Mouse (Mus musculus) intestine, embryonic 14.5 days (tissue): ENCODE measurements at regions not wholly inside any gene's neighbourhood (a gene's known extent, or its start where the extent isn't known, plus 50 kb on each side); places are given as distances from the start of the nearest gene placed in this dataset.

Experiments
- ATAC-seq: fragments of 200-750 bp; cut with Nextera tagmentation; replicated peaks from 2 replicates; pipeline ENCODE4 v1.8.0; 2017; ENCODE audit warnings: low read depth, moderate number of reproducible peaks, moderate TSS enrichment, moderate library complexity; ENCODE audit not compliant: low FRiP score, low TSS enrichment
- DNase-seq: peaks from one replicate; pipeline ENCODE4 v3.0.0-alpha.2; 2018; ENCODE audit warnings: low spot score
- H3K27ac ChIP-seq: fragments of 300-500 bp; sonication (generic); 2 replicates; pipeline ENCODE4 v1.5.1; 2014; ENCODE audit warnings: low read depth, mild to moderate bottlenecking, control low read depth
- H3K27me3 ChIP-seq: fragments of 300-500 bp; sonication (generic); replicated peaks from 2 replicates; pipeline ENCODE4 v1.6.1; 2014; ENCODE audit warnings: low read length, control low read depth; ENCODE audit not compliant: control insufficient read depth, insufficient read depth
- H3K36me3 ChIP-seq: fragments of 300-500 bp; sonication (generic); 2 replicates; pipeline ENCODE4 v1.6.1; 2014; ENCODE audit warnings: low read length, control low read depth; ENCODE audit not compliant: control insufficient read depth, insufficient read depth
- H3K4me1 ChIP-seq: fragments of 300-500 bp; sonication (generic); replicated peaks from 2 replicates; pipeline ENCODE4 v1.6.1; 2014; ENCODE audit warnings: low read length, control low read depth, mixed read lengths; ENCODE audit not compliant: control insufficient read depth, insufficient read depth
- H3K4me2 ChIP-seq: fragments of 300-500 bp; sonication (generic); 2 replicates; pipeline ENCODE4 v1.6.1; 2014; ENCODE audit warnings: low read length
- H3K4me3 ChIP-seq: fragments of 300-500 bp; sonication (generic); 2 replicates; pipeline ENCODE4 v1.5.1; 2014; ENCODE audit warnings: low read depth, low read length, control low read depth, mixed read lengths
- H3K9ac ChIP-seq: fragments of 300-500 bp; sonication (generic); 2 replicates; pipeline ENCODE4 v1.6.1; 2014; ENCODE audit warnings: mild to moderate bottlenecking, low read length
- H3K9me3 ChIP-seq: fragments of 300-500 bp; sonication (generic); 2 replicates; pipeline ENCODE4 v1.6.1; 2016; ENCODE audit warnings: low read length, control low read depth; ENCODE audit not compliant: control insufficient read depth
- WGBS: fragments of 180-500 bp; shearing (Covaris S2); extraction: QIAGEN DNeasy Blood & Tissue Kit; methylation state at CpG from one replicate; pipeline ENCODE4 v1.1.7; 2014; 5-methylcytosine and 5-hydroxymethylcytosine counted together

DNA sequence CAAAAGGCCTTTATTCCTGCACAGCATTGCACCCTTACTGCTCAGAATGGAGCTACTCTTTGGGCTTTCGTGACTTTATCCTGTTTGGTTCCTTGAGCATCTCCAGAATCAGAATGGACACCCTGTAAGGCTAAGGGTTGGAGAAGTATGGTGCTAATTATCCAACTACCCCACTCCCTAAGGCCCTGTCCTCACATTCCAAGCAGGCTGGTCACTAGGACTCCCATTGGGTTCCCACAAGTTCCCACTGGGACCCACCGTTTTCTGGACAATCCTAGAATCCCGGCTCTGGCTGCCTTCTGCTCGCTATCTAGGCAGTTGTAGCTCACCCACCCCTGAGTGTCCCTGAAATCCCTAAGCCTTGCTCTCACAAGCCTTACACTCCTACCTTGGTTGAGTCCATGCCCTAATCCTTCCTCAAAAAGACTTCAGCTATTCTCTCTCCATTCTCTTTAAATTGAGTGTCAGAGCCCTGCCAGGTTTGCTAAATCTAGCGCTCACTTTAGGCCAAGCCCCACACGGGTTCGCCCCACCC lies 146.1 kb downstream of the Efcab1 start:
- WGBS, result 20% methylated on average over 7 of the region's 7 CpGs
- no peaks in the 10 kb centered on the region for H3K9me3 ChIP-seq
- no peaks in the 10 kb centered on the region for H3K36me3 ChIP-seq
- peaks cover 22% of the 10 kb centered on the region for H3K4me1 ChIP-seq
- H3K4me3 ChIP-seq, result no peak overlapping the region
- peak; percentile 57 for DNase-seq
- H3K27me3 ChIP-seq, result no peaks in the 10 kb centered on the region
- no peak overlapping the region for H3K9ac ChIP-seq
- peak; percentile 53; the same call in 1 of the 2 replicates for ATAC-seq
- H3K27ac ChIP-seq, result peak overlapping the region; percentile 12; the same call in 1 of the 2 replicates
- H3K4me2 ChIP-seq, result peak overlapping the region; percentile 35

GRCm38 (mm10) chr16:15052924-15053793 lies 146.8 kb downstream of the Efcab1 start:
- DNase-seq (peak; percentile 74), ATAC-seq (peak; percentile 85)
- Histone ChIP-seq H3K4me1 (peaks cover 22% of the 10 kb centered on the region), H3K9ac (no peak overlapping the region), H3K36me3 (no peaks in the 10 kb centered on the region), H3K4me3 (no peak overlapping the region), H3K27ac (peak overlapping the region; percentile 76), H3K9me3 (no peaks in the 10 kb centered on the region), H3K4me2 (peak overlapping the region; percentile 35), H3K27me3 (no peaks in the 10 kb centered on the region)
- 4% methylated on average over 16 of the region's 16 CpGs for WGBS

DNA sequence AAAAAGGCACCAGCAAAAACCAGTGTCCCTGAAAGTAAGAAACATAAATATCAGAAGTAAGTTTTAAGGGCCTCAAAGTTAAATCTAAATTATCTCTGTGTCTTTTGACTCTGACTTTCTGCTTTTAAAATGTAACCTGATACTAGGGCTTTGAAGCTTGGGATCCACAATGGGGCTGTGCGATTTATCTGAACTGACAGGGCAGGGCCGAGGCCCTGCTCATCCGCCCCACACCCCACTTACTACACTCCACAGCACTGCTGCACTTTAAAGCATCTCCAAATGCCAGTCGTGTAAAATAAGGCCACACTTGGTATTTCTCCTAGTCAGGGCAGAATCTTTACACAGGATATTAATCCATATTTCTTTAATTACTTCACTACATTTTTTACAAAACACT lies 147.4 kb downstream of the Efcab1 start:
- no peak overlapping the region for H3K9ac ChIP-seq
- 10% methylated on average over 4 of the region's 4 CpGs for WGBS
- H3K27ac ChIP-seq, result peak overlapping the region; percentile 76
- peak overlapping the region; percentile 35; the same call in 1 of the 2 replicates for H3K4me2 ChIP-seq
- ATAC-seq (no peak), DNase-seq (no peak)
- no peaks in the 10 kb centered on the region for H3K9me3 ChIP-seq
- no peaks in the 10 kb centered on the region for H3K36me3 ChIP-seq
- H3K27me3 ChIP-seq, result no peaks in the 10 kb centered on the region
- peaks cover 22% of the 10 kb centered on the region for H3K4me1 ChIP-seq
- no peak overlapping the region for H3K4me3 ChIP-seq

GRCm38 (mm10) chr16:15054306-15055001 lies 148.0 kb downstream of the Efcab1 start:
- H3K4me1 ChIP-seq, result peaks cover 22% of the 10 kb centered on the region
- H3K9me3 ChIP-seq, result no peaks in the 10 kb centered on the region
- no peak overlapping the region; the same call in 1 of the 2 replicates for H3K27ac ChIP-seq
- H3K27me3 ChIP-seq, result no peaks in the 10 kb centered on the region
- H3K4me3 ChIP-seq, result no peak overlapping the region
- no peaks in the 10 kb centered on the region for H3K36me3 ChIP-seq
- DNase-seq (no peak), ATAC-seq (no peak)
- H3K9ac ChIP-seq, result no peak overlapping the region
- WGBS, result 26% methylated on average over 5 of the region's 5 CpGs
- no peak overlapping the region for H3K4me2 ChIP-seq

DNA sequence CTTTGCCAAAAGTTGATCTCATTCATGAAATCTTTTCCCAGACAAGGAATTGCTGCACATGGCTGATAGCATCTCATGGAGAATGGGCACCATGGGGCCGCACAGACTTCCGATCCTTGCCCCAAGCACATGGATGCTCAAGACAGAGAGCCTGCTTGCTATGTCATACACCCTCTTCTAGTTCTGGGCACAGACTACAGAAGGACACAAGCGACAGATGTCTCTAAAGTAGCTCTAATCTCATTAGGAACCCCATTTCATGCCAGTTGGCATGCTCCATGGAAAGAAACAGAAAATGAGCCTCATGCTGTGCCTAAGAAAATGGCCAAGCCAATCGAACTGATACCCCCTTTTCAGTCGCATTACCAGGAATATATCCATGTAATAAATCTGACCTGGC lies 149.3 kb downstream of the Efcab1 start:
- no peak for DNase-seq
- Histone ChIP-seq H3K4me3 (no peak overlapping the region), H3K9me3 (no peaks in the 10 kb centered on the region), H3K9ac (no peak overlapping the region), H3K4me1 (peaks cover 22% of the 10 kb centered on the region), H3K36me3 (no peaks in the 10 kb centered on the region), H3K27ac (no peak overlapping the region), H3K27me3 (no peaks in the 10 kb centered on the region), H3K4me2 (no peak overlapping the region)
- 88% methylated on average over 5 of the region's 5 CpGs for WGBS
- no peak for ATAC-seq

DNA sequence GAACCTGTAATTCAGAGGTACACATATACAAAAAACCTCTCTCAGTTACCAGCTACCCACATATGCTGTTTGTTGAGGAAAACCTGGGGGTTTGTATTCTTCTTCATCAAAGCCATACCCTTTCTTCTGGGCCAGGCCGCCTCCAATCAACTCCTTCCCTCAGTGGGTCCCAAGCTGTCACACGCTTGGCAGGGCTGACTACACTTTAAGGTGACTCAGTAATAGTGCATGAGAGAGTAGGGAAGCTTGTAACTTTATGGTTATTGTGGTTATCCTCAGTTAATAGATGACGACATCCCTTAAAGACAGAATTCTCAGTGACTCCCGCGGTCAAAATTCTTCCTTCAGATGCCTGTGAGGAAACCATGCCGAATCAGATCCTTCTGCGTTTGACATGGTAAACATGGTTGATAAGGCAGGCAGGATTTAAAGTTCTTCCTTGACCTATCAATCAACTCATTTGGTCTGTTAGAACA lies 164.1 kb downstream of the Efcab1 start:
- no peaks in the 10 kb centered on the region for H3K4me1 ChIP-seq
- H3K9me3 ChIP-seq, result no peaks in the 10 kb centered on the region
- WGBS, result 82% methylated on average over 7 of the region's 7 CpGs
- H3K27ac ChIP-seq, result no peak overlapping the region
- DNase-seq (no peak), ATAC-seq (no peak)
- no peak overlapping the region for H3K9ac ChIP-seq
- H3K4me2 ChIP-seq, result no peak overlapping the region
- H3K36me3 ChIP-seq, result no peaks in the 10 kb centered on the region
- no peaks in the 10 kb centered on the region for H3K27me3 ChIP-seq
- no peak overlapping the region for H3K4me3 ChIP-seq

DNA sequence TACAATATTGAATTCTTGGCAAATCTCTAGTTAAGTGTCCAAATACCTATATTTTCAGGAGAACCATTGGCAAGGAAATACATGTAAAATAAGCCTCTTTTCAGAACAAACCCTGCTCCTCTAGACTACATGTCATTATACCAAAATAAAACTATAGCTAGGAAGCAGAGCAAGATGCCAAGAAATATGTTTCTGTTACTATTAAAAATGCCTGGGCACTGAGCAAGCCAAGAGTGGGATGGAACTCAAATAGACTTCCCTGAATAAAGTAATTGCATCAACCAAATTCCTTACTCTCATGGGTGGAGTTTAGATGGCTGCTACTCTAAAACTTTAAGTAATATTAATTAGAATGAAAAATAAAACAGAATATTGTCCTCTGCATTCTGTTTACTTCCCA lies 168.0 kb downstream of the Efcab1 start:
- Histone ChIP-seq H3K4me3 (no peak overlapping the region), H3K36me3 (no peaks in the 10 kb centered on the region), H3K27me3 (no peaks in the 10 kb centered on the region), H3K4me2 (no peak overlapping the region), H3K27ac (no peak overlapping the region), H3K9me3 (no peaks in the 10 kb centered on the region), H3K9ac (no peak overlapping the region), H3K4me1 (no peaks in the 10 kb centered on the region)
- ATAC-seq (no peak), DNase-seq (no peak)

DNA sequence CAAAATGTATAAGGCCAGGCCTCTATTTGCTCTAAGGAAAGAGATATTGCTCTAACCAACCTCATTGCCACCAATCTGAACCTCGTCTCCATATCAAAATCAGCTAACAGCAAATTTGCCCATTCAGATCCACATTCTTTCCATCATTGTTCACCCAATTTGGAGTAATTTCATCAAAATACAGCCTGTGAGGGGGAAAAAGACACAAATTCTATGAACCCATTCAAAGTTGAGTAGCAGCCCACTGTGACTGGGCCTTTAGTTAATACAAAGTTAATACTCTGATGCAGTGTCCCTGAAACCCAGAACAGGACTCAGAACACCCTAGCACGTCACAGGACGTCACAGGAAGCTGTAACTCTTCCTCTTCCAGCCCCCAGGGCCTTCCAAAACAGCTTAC lies 177.3 kb downstream of the Efcab1 start:
- ATAC-seq (no peak), DNase-seq (no peak)
- no peak overlapping the region for H3K4me3 ChIP-seq
- H3K9me3 ChIP-seq, result no peaks in the 10 kb centered on the region
- 71% methylated on average over 3 of the region's 3 CpGs for WGBS
- no peak overlapping the region for H3K27ac ChIP-seq
- H3K4me2 ChIP-seq, result no peak overlapping the region
- H3K27me3 ChIP-seq, result no peaks in the 10 kb centered on the region
- H3K4me1 ChIP-seq, result peaks cover 13% of the 10 kb centered on the region; the same call in 1 of the 2 replicates
- no peak overlapping the region for H3K9ac ChIP-seq
- H3K36me3 ChIP-seq, result no peaks in the 10 kb centered on the region
